In genomic region chr1:64850345-64850744, GRCm38 (mm10) we compare ENCODE assay signal across 24 mouse cellular contexts.
"Had no signal": no experiment of that assay in that cellular context is flagged by ENCODE, and none has a peak within 500 bp of the region (broad histone marks: within the 10 kb centered on the region; RNA-seq: fewer than 3 reads in every experiment).

No protein-coding gene starts in this region.

- H3K4me3 ChIP-seq: layer of hippocampus, adult 2 months; limb, embryonic 10.5 days; limb, embryonic 13.5 days; liver, embryonic 12.5 days; liver, embryonic 15.5 days; megakaryocyte, embryonic 14.5 days; midbrain, embryonic 10.5 days; midbrain, embryonic 15.5 days; neural tube, embryonic 12.5 days; neural tube, embryonic 15.5 days had no signal

- H3K27ac ChIP-seq: kidney, postnatal 0 days; layer of hippocampus, adult 2 months; limb, embryonic 10.5 days; limb, embryonic 13.5 days; liver, embryonic 12.5 days; liver, embryonic 15.5 days; macrophage; midbrain, embryonic 10.5 days; midbrain, embryonic 15.5 days; neural tube, embryonic 12.5 days; neural tube, embryonic 15.5 days; stomach, postnatal 0 days had no signal

- H3K27me3 ChIP-seq: limb, embryonic 13.5 days; liver, embryonic 12.5 days; liver, embryonic 15.5 days; megakaryocyte, embryonic 14.5 days; midbrain, embryonic 15.5 days; neural tube, embryonic 12.5 days; neural tube, embryonic 15.5 days had no signal

- H3K9ac ChIP-seq: limb, embryonic 13.5 days; liver, embryonic 12.5 days; liver, embryonic 15.5 days; midbrain, embryonic 15.5 days; neural tube, embryonic 12.5 days; neural tube, embryonic 15.5 days had no signal

- ATAC-seq: liver, embryonic 12.5 days; midbrain, embryonic 15.5 days had no signal

- DNase-seq: kidney, adult 8-10 months; kidney, postnatal 25 days; layer of hippocampus, adult 9-11 months; liver; lung, adult 2 months; right cerebral cortex, adult 18-20 months; right cerebral cortex, postnatal 14 days; right cerebral cortex, postnatal 4 days; thymus, adult 2 months; thymus, postnatal 14 days; thymus, postnatal 4 days had no signal

- H3K4me2 ChIP-seq: limb, embryonic 13.5 days; liver, embryonic 12.5 days; liver, embryonic 15.5 days; midbrain, embryonic 15.5 days; neural tube, embryonic 12.5 days; neural tube, embryonic 15.5 days had no signal

- H3K36me3 ChIP-seq: limb, embryonic 10.5 days; limb, embryonic 13.5 days; liver, embryonic 12.5 days; liver, embryonic 15.5 days; midbrain, embryonic 10.5 days; midbrain, embryonic 15.5 days; neural tube, embryonic 12.5 days; neural tube, embryonic 15.5 days had no signal

- H3K9me3 ChIP-seq: limb, embryonic 10.5 days; limb, embryonic 13.5 days; liver, embryonic 12.5 days; liver, embryonic 15.5 days; megakaryocyte, embryonic 14.5 days; midbrain, embryonic 10.5 days; midbrain, embryonic 15.5 days; neural tube, embryonic 12.5 days; neural tube, embryonic 15.5 days had no signal
